Mouse (Mus musculus) heart, embryonic 14.5 days (tissue): ENCODE results near the gene Vps52. TPM values are rescaled to one million over a fixed set of nuclear protein-coding genes. Genes with fewer than 3 reads are reported as not detected.

ENCODE experiments used
- ATAC-seq: fragments of 200-750 bp; cut with Nextera tagmentation; 2 replicates; pipeline ENCODE4 v1.8.0; 2017; ENCODE audit warnings: low read depth, moderate TSS enrichment; ENCODE audit not compliant: insufficient number of reproducible peaks, insufficient read depth, low FRiP score
- H3K27ac ChIP-seq, 2 experiments: fragments of 200-500 bp in 1 of 2; fragments of 300-500 bp in 1 of 2; sonication (generic) in 1 of 2; replicated peaks in 1 of 2; 2 replicates each; pipeline ENCODE4 v1.5.1; 2012 to 2014; ENCODE audit warnings: low read depth in 2 of 2, low read length in 2 of 2, control low read depth in 1 of 2, mild to moderate bottlenecking in 1 of 2, mixed read lengths in 1 of 2; ENCODE audit not compliant: control insufficient read depth in 1 of 2, insufficient read depth in 1 of 2
- H3K27me3 ChIP-seq: fragments of 300-500 bp; sonication (generic); 2 replicates; pipeline ENCODE4 v1.6.1; 2014; ENCODE audit warnings: mild to moderate bottlenecking, low read length, control low read depth; ENCODE audit not compliant: control insufficient read depth, insufficient read depth
- H3K36me3 ChIP-seq: fragments of 300-500 bp; sonication (generic); 2 replicates; pipeline ENCODE4 v1.6.1; 2014; ENCODE audit warnings: mild to moderate bottlenecking, control low read depth, low read length, mixed read lengths; ENCODE audit not compliant: control insufficient read depth, insufficient read depth
- H3K4me1 ChIP-seq, 2 experiments: fragments of 200-500 bp in 1 of 2; fragments of 300-500 bp in 1 of 2; sonication (generic) in 1 of 2; 2 replicates each; pipeline ENCODE4 v1.6.1; 2012 to 2014; ENCODE audit warnings: low read length in 2 of 2, control low read depth in 1 of 2, mixed read lengths in 1 of 2; ENCODE audit not compliant: control insufficient read depth in 2 of 2, insufficient read depth in 2 of 2
- H3K4me2 ChIP-seq: fragments of 300-500 bp; sonication (generic); 2 replicates; pipeline ENCODE4 v1.6.1; 2014; ENCODE audit warnings: mild to moderate bottlenecking, low read length
- H3K4me3 ChIP-seq, 2 experiments: fragments of 200-500 bp in 1 of 2; fragments of 300-500 bp in 1 of 2; sonication (generic) in 1 of 2; 2 replicates each; pipeline ENCODE4 v1.5.1; 2012 to 2014; ENCODE audit warnings: low read length in 2 of 2, mild to moderate bottlenecking in 2 of 2, control low read depth in 1 of 2, low read depth in 1 of 2, moderate library complexity in 1 of 2; ENCODE audit not compliant: control insufficient read depth in 1 of 2, insufficient read depth in 1 of 2
- H3K9ac ChIP-seq: fragments of 300-500 bp; sonication (generic); 2 replicates; pipeline ENCODE4 v1.6.1; 2014; ENCODE audit warnings: mild to moderate bottlenecking, low read length
- H3K9me3 ChIP-seq: fragments of 300-500 bp; sonication (generic); 2 replicates; pipeline ENCODE4 v1.6.1; 2016; ENCODE audit warnings: low read length, control low read depth; ENCODE audit not compliant: control insufficient read depth
- WGBS: fragments of 180-500 bp; shearing (Covaris S2); extraction: QIAGEN DNeasy Blood & Tissue Kit; methylation state at CpG from one replicate; pipeline ENCODE4 v1.1.7; 2014; 5-methylcytosine and 5-hydroxymethylcytosine counted together
- polyA plus RNA-seq: library from polyadenylated mRNA; unstranded; fragments of >200 nt; fragmentation: Nextera tagmentation; extraction: Ambion mirVana; gene quantifications from 2 replicates; pipeline ENCODE4 v1.2.1, GENCODE M21; 2014

The Vps52 gene
- polyA plus RNA-seq, 1 experiment from 2014 or later = 27.6 TPM

- H3K4me1 ChIP-seq = no peaks in the 10 kb centered on the region
- no peak overlapping the region for H3K9ac ChIP-seq
- H3K36me3 ChIP-seq = peaks cover 45% of the 10 kb centered on the region
- no peaks in the 10 kb centered on the region for H3K27me3 ChIP-seq
- 0 out of 2 replicates have a peak, but pooled peaks cover 6% of the 10 kb centered on the region for H3K9me3 ChIP-seq
- no peak overlapping the region for H3K4me3 ChIP-seq
- no peak overlapping the region for H3K4me2 ChIP-seq
- WGBS = 82% methylated on average over 16 of the region's 16 CpGs
- H3K27ac ChIP-seq = no peak overlapping the region
- ATAC-seq = no peak
Observed at GRCm38 (mm10) chr17:33965846-33966550, 10.4 kb downstream of the Vps52 start.

- peak; percentile 59 for ATAC-seq
- Histone ChIP-seq H3K4me3 (no peak overlapping the region), H3K27ac (no peak overlapping the region), H3K9ac (no peak overlapping the region), H3K36me3 (peaks cover 20% of the 10 kb centered on the region), H3K4me1 (no peaks in the 10 kb centered on the region), H3K27me3 (no peaks in the 10 kb centered on the region), H3K4me2 (no peak overlapping the region), H3K9me3 (0 out of 2 replicates have a peak, but pooled peaks cover 6% of the 10 kb centered on the region)
- WGBS = 2% methylated on average over 9 of the region's 9 CpGs
Observed at GRCm38 (mm10) chr17:33968489-33968888, 12.9 kb downstream of the Vps52 start.

GRCm38 (mm10) chr17:33968927-33969326 is 13.3 kb downstream of the Vps52 start:
- ATAC-seq = peak; percentile 43
- H3K9ac ChIP-seq = no peak overlapping the region

GRCm38 (mm10) chr17:33969394-33969793 is 13.8 kb downstream of the Vps52 start:
- no peak overlapping the region for H3K9ac ChIP-seq
- H3K4me2 ChIP-seq = no peak overlapping the region
- no peak for ATAC-seq
- H3K36me3 ChIP-seq = peaks cover 19% of the 10 kb centered on the region
- H3K27ac ChIP-seq = no peak overlapping the region
- H3K4me1 ChIP-seq = no peaks in the 10 kb centered on the region
- H3K9me3 ChIP-seq = 0 out of 2 replicates have a peak, but pooled peaks cover 6% of the 10 kb centered on the region
- 0 out of 2 replicates have a peak, but pooled peaks cover 3% of the 10 kb centered on the region for H3K27me3 ChIP-seq
- WGBS = 74% methylated on average over 4 of the region's 4 CpGs
- no peak overlapping the region for H3K4me3 ChIP-seq

More at GRCm38 (mm10) chr17:33968927-33969326, 13.3 kb downstream of the Vps52 start:
- Histone ChIP-seq H3K27me3 (0 out of 2 replicates have a peak, but pooled peaks cover 3% of the 10 kb centered on the region), H3K4me2 (no peak overlapping the region), H3K4me3 (no peak overlapping the region), H3K9me3 (0 out of 2 replicates have a peak, but pooled peaks cover 6% of the 10 kb centered on the region), H3K36me3 (peaks cover 19% of the 10 kb centered on the region), H3K27ac (no peak overlapping the region), H3K4me1 (no peaks in the 10 kb centered on the region)
- WGBS = 27% methylated on average over 5 of the region's 5 CpGs

- 0 out of 2 replicates have a peak, but pooled peaks have one; percentile 28 for ATAC-seq
- H3K9ac ChIP-seq = no peak overlapping the region
- no peak overlapping the region for H3K4me3 ChIP-seq
- no peaks in the 10 kb centered on the region for H3K4me1 ChIP-seq
- 0 out of 2 replicates have a peak, but pooled peaks cover 6% of the 10 kb centered on the region for H3K9me3 ChIP-seq
- H3K27me3 ChIP-seq = peaks cover 19% of the 10 kb centered on the region
- H3K4me2 ChIP-seq = no peak overlapping the region
- H3K36me3 ChIP-seq = no peaks in the 10 kb centered on the region
- 8% methylated on average over 1 of the region's 1 CpGs for WGBS
- no peak overlapping the region for H3K27ac ChIP-seq
Observed at GRCm38 (mm10) chr17:33972691-33973090, 17.1 kb downstream of the Vps52 start.

GRCm38 (mm10) chr17:33973572-33973971 is 18.0 kb downstream of the Vps52 start:
- no peak for ATAC-seq
- H3K4me1 ChIP-seq = peaks cover 3 to 4% of the 10 kb centered on the region in 2 experiments; a peak in 2 of 4 replicates

GRCm38 (mm10) chr17:33977861-33978557 is 22.4 kb downstream of the Vps52 start:
- peak overlapping the region; percentile 35 to 36 for H3K4me3 ChIP-seq
- H3K4me1 ChIP-seq = peaks cover 11 to 12% of the 10 kb centered on the region in 2 experiments; a peak in 2 of 4 replicates
- peak overlapping the region; percentile 63 for H3K4me2 ChIP-seq
- peak overlapping the region; percentile 46; the same call in 1 of the 2 replicates for H3K9ac ChIP-seq
- H3K27me3 ChIP-seq = peaks cover 47% of the 10 kb centered on the region
- no peaks in the 10 kb centered on the region for H3K9me3 ChIP-seq
- no peak for ATAC-seq
- H3K36me3 ChIP-seq = no peaks in the 10 kb centered on the region
- WGBS = 2% methylated on average over 56 of the region's 57 CpGs
- no peak overlapping the region for H3K27ac ChIP-seq

More at GRCm38 (mm10) chr17:33973572-33973971, 18.0 kb downstream of the Vps52 start:
- WGBS = 47% methylated on average over 3 of the region's 3 CpGs
- Histone ChIP-seq H3K9me3 (0 out of 2 replicates have a peak, but pooled peaks cover 6% of the 10 kb centered on the region), H3K27ac (no peak overlapping the region), H3K4me3 (no peak overlapping the region), H3K9ac (no peak overlapping the region), H3K4me2 (no peak overlapping the region), H3K36me3 (no peaks in the 10 kb centered on the region), H3K27me3 (peaks cover 28% of the 10 kb centered on the region)
